Mouse (Mus musculus) layer of hippocampus, postnatal 25 days (tissue): ENCODE data around the gene Myo5a. TPM values are rescaled to one million over a fixed set of nuclear protein-coding genes. Genes with fewer than 3 reads are reported as not detected.
A peak's percentile ranks its signal among the peaks of the same experiment; 100 is the strongest.

ENCODE experiments used
- DNase-seq, 2 experiments: peaks; one replicate each; pipeline ENCODE4 v3.0.0; 2022; ENCODE audit warnings: mixed read lengths in 2 of 2, low spot score in 1 of 2; ENCODE audit errors: extremely low spot score in 1 of 2
- total RNA-seq, 2 experiments: library from RNA; stranded (reverse); gene quantifications; 2 replicates each; pipeline ENCODE4 v1.2.3; 2021

The Myo5a gene
- total RNA-seq, 2 experiments from 2014 or later, result 180 to 206 TPM

GRCm38 (mm10) chr9:75071029-75071705 lies 352 bp downstream of the Myo5a start:
- peak; percentile 57 to 76 for DNase-seq

- DNase-seq, result peak in 1 of 2 experiments; percentile 31
These were observed 934 bp downstream of the Myo5a start for GRCm38 (mm10) chr9:75071706-75072192.

GRCm38 (mm10) chr9:75072361-75072760 lies 1.5 kb downstream of the Myo5a start:
- DNase-seq, result no peak

GRCm38 (mm10) chr9:75077191-75077590 lies 6.4 kb downstream of the Myo5a start:
- no peak for DNase-seq

GRCm38 (mm10) chr9:75085242-75085824 lies 14.5 kb downstream of the Myo5a start:
- no peak for DNase-seq

GRCm38 (mm10) chr9:75087823-75088222 lies 17.0 kb downstream of the Myo5a start:
- no peak for DNase-seq

- DNase-seq, result no peak
These were observed 18.5 kb downstream of the Myo5a start for GRCm38 (mm10) chr9:75089285-75089684.

- no peak for DNase-seq
These were observed 21.3 kb downstream of the Myo5a start for GRCm38 (mm10) chr9:75092134-75092533.

GRCm38 (mm10) chr9:75094762-75095161 lies 23.9 kb downstream of the Myo5a start:
- DNase-seq, result no peak

GRCm38 (mm10) chr9:75098937-75099336 lies 28.1 kb downstream of the Myo5a start:
- no peak for DNase-seq

GRCm38 (mm10) chr9:75100157-75100781 lies 29.5 kb downstream of the Myo5a start:
- no peak for DNase-seq

- DNase-seq, result no peak
These were observed 31.3 kb downstream of the Myo5a start for GRCm38 (mm10) chr9:75102131-75102530.

GRCm38 (mm10) chr9:75116571-75117177 lies 45.9 kb downstream of the Myo5a start:
- DNase-seq, result no peak

- DNase-seq, result no peak
These were observed 50.3 kb downstream of the Myo5a start for GRCm38 (mm10) chr9:75121126-75121525.

- no peak for DNase-seq
These were observed 53.4 kb downstream of the Myo5a start for GRCm38 (mm10) chr9:75124201-75124721.

GRCm38 (mm10) chr9:75130553-75130952 lies 59.7 kb downstream of the Myo5a start:
- DNase-seq, result no peak

GRCm38 (mm10) chr9:75146911-75147310 lies 76.1 kb downstream of the Myo5a start:
- no peak for DNase-seq

GRCm38 (mm10) chr9:75160525-75160924 lies 89.7 kb downstream of the Myo5a start:
- DNase-seq, result no peak

GRCm38 (mm10) chr9:75163650-75164049 lies 92.8 kb downstream of the Myo5a start:
- DNase-seq, result no peak

GRCm38 (mm10) chr9:75171721-75172120 lies 100.9 kb downstream of the Myo5a start:
- no peak for DNase-seq
